Mouse (Mus musculus): ENCODE results near the gene Hsp90ab1. TPM values are rescaled to one million over a fixed set of nuclear protein-coding genes. Genes with fewer than 3 reads are reported as not detected.

Gene Hsp90ab1
- polyA plus RNA-seq, 1 experiment from 2014 or later, result 1,606 TPM

DNA sequence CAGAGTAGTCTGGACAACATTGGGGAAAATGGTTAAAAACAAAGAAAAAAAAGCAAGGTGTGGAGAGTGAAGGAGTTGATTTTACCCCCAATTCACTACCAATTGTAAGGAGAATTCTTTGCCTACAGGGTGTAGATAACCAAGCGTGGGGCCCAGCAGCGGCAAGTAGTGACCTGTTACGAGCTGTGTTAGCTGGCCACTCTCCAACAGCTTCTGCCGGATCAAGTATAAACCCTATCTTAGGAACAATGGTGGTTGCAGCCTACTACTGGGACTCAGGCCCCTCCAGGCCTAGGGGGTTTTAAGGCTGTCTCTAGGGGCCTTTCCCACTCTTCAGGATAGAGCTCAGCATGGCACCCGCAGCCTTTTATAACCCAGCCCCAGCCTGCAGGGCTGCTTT, 5.2 kb upstream of the Hsp90ab1 start:
- peak overlapping the region; percentile 62 for H3K27ac ChIP-seq
- 54% methylated on average over 5 of the region's 5 CpGs for WGBS
- no peak for ATAC-seq (ENCODE audit: insufficient number of reproducible peaks, insufficient read depth, low FRiP score, low TSS enrichment, low read depth)

DNA sequence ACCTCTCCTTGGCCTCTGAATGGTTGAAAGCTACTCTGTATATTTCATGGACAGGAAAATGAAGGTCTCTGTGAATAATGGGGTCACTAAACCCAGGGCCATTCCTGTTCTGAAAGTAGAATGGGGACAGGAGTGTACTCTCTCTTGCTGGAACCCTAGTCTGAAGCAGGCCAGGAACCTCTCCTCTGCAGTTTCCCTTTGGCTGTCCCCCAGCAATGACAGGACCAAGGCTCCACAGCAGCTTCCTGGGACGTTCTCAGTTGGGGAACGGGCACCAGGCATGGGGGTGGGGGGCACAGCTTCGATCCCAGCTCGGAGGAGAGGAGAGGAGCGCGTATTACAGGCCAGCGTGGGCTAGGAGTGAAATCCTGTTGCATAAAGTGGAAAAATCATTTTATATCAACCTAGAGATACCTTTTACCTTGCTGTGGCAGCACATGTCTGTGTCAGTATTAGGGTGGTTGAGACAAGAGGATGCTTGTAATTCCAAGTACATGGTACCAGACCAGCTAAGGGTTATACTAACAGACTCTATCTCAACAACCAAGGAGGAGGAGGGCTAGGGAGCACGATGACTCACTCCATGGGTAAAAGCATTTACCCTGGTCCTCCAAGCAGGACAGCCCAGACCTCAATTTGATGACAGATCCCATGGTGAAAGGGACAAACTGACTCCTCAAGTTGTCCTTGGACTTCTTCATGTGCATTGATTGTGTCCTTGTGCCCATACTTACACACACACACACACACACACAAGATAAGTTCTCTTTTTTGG, 2.2 kb upstream of the Hsp90ab1 start:
- Histone ChIP-seq H3K9ac (no peak overlapping the region), H3K4me1 (peaks cover 25% of the 10 kb centered on the region), H3K27ac (peak overlapping the region; percentile 98; the same call in 1 of the 2 replicates), H3K4me3 (no peak overlapping the region), H3K27me3 (no peaks in the 10 kb centered on the region), H3K4me2 (no peak overlapping the region), H3K9me3 (no peaks in the 10 kb centered on the region), H3K36me3 (peaks cover 16% of the 10 kb centered on the region)
- ATAC-seq (ENCODE audit: insufficient number of reproducible peaks, insufficient read depth, low FRiP score, low TSS enrichment, low read depth), result no peak
- 87% methylated on average over 8 of the region's 8 CpGs for WGBS

More for the DNA sequence above, 5.2 kb upstream of the Hsp90ab1 start:
- H3K27me3 ChIP-seq, result no peaks in the 10 kb centered on the region
- no peak overlapping the region for H3K4me3 ChIP-seq
- H3K4me1 ChIP-seq, result peaks cover 19% of the 10 kb centered on the region
- no peaks in the 10 kb centered on the region for H3K36me3 ChIP-seq
- H3K9me3 ChIP-seq, result no peaks in the 10 kb centered on the region
- H3K4me2 ChIP-seq, result no peak overlapping the region
- no peak overlapping the region for H3K9ac ChIP-seq

DNA sequence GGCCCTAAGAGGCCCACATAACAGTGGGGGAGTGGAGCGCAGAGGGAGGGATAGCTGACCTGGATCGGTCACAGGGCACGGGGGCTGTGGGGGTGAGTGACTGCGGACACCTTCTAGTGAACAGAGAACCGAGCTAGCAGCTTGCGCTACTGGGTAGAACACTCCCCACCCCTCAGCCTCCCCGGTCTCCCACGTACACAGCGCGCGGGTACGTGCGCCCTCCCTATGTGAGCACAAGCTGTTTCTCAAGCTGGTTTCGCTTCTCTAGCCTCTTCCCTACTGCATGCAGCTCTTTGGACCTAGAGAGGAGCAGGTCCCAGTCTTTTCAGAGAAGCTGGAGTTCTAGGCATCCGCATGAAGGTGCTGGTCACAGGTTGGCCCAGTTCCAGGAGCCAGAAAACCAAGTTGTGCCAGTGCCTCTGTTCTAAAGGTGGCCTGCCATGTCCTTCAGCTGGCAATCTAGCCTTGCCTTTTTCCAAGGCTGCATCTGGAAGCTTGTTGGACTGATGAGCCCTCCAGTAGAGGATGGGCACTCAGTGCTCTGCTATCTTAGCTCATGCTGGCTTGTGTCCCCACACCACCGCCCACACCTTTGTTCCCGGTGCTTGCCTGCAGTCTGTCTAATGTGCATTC, 1.2 kb upstream of the Hsp90ab1 start:
- Histone ChIP-seq H3K36me3 (peaks cover 27% of the 10 kb centered on the region), H3K27me3 (no peaks in the 10 kb centered on the region), H3K4me2 (peak overlapping the region; percentile 82), H3K4me1 (peaks cover 28% of the 10 kb centered on the region), H3K9ac (peak overlapping the region; percentile 100), H3K9me3 (no peaks in the 10 kb centered on the region), H3K4me3 (peak overlapping the region; percentile 99), H3K27ac (peak overlapping the region; percentile 98)
- peak; percentile 39 for ATAC-seq (ENCODE audit: insufficient number of reproducible peaks, insufficient read depth, low FRiP score, low TSS enrichment, low read depth)
- WGBS, result 3% methylated on average over 17 of the region's 17 CpGs

DNA sequence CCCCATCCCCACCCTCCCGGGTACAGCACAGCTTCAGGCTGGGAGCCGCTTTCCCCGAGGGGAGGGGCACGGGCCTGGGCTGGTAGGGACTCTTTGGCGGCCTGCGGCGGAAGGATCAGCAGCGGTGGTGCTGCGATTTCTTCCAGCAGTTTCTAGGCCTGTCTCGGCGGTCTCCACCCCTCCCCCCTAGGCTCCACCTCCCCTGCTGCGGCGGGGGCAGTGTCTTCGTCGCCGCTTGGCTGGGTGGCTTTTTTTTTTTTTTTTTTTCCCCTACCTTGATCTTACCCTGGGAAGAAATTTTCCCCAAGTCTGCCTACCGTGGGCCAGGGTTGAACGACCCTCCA, 681 bp upstream of the Hsp90ab1 start:
- H3K4me3 ChIP-seq, result peak overlapping the region; percentile 99
- H3K27me3 ChIP-seq, result no peaks in the 10 kb centered on the region
- under 1% methylated on average over 18 of the region's 18 CpGs for WGBS
- peak; percentile 54 for ATAC-seq (ENCODE audit: insufficient number of reproducible peaks, insufficient read depth, low FRiP score, low TSS enrichment, low read depth)
- peak overlapping the region; percentile 98 for H3K27ac ChIP-seq
- no peaks in the 10 kb centered on the region for H3K9me3 ChIP-seq
- H3K9ac ChIP-seq, result peak overlapping the region; percentile 100
- H3K36me3 ChIP-seq, result peaks cover 32% of the 10 kb centered on the region
- peak overlapping the region; percentile 82 for H3K4me2 ChIP-seq
- peaks cover 28% of the 10 kb centered on the region for H3K4me1 ChIP-seq

DNA sequence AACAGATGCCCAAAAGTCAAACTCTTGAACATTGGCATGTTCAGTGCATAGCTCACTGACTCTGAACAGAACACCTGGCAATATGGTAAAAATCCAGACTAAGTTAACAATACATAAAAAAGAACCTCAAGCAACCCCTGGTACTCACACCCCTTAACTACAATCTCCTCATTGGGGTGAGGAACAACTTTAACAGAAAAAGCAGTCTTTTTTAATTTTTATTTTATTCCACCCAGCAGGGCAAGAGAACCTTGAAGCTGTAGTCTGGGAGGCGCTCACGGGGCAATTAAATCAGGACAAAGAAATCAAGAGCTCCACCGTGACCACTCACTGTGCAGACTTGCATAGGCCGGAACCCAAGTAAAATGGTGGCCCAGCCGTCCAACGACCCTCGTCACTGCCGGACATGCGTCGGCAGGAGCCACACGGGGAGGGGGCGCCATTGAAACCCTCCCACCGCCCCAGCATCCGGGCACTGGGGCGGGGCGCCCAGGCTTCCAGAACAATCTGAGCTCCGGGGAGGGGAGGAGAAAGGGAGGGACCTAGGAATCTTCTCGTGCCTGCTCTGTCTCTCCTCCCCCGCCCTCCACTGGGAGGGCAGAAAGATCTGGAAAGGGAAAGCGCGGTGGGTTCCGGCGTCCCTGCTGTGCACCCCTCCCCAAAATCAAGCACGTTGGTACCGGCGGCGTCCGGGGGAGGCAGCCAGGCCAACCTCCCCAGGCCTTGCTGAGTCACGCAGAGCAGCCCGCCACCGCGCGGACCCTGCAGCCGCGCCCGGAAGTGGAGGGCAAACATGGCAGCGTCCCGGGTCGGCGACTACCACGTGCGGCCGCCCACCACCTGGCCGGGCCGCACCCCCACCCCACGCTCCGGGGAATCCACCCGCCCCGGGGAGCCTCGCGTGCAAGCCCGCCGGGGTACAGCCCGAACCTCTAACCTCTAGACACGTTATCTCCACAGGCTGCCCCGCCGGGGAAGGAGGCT, 676 bp downstream of the Hsp90ab1 start:
- no peaks in the 10 kb centered on the region for H3K9me3 ChIP-seq
- peaks cover 30% of the 10 kb centered on the region for H3K4me1 ChIP-seq
- ATAC-seq (ENCODE audit: insufficient number of reproducible peaks, insufficient read depth, low FRiP score, low TSS enrichment, low read depth), result peak; percentile 48
- under 1% methylated on average over 57 of the region's 57 CpGs for WGBS
- peak overlapping the region; percentile 98 for H3K27ac ChIP-seq
- H3K4me3 ChIP-seq, result peak overlapping the region; percentile 99
- no peaks in the 10 kb centered on the region for H3K27me3 ChIP-seq
- H3K4me2 ChIP-seq, result peak overlapping the region; percentile 82
- H3K9ac ChIP-seq, result peak overlapping the region; percentile 100
- peaks cover 46% of the 10 kb centered on the region for H3K36me3 ChIP-seq

DNA sequence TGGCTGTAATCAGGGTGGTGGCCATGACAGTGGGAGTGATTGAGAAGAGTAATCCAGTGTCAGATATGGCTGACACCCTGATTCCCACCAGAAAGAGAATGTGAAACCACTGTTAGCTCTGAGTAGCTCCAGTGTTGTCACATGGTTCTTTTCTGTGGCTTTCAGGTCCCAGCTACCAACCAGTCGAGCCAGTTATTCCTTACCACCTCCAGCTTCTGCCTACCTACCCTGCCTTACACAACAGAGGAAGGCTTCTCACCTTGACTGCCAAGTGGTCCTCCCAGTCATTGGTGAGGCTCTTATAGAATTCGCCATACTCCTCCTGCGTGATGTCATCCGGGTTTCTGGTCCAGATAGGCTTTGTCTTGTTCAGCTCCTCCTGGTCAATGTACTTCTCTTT, 3.1 kb downstream of the Hsp90ab1 start:
- no peak for ATAC-seq (ENCODE audit: insufficient number of reproducible peaks, insufficient read depth, low FRiP score, low TSS enrichment, low read depth)
- Histone ChIP-seq H3K9me3 (no peaks in the 10 kb centered on the region), H3K4me2 (no peak overlapping the region), H3K27ac (no peak overlapping the region), H3K27me3 (no peaks in the 10 kb centered on the region), H3K4me1 (peaks cover 51% of the 10 kb centered on the region), H3K36me3 (peaks cover 69% of the 10 kb centered on the region), H3K4me3 (peak overlapping the region; percentile 3; the same call in 1 of the 2 replicates), H3K9ac (peak overlapping the region; percentile 22; the same call in 1 of the 2 replicates)
- 81% methylated on average over 4 of the region's 4 CpGs for WGBS

DNA sequence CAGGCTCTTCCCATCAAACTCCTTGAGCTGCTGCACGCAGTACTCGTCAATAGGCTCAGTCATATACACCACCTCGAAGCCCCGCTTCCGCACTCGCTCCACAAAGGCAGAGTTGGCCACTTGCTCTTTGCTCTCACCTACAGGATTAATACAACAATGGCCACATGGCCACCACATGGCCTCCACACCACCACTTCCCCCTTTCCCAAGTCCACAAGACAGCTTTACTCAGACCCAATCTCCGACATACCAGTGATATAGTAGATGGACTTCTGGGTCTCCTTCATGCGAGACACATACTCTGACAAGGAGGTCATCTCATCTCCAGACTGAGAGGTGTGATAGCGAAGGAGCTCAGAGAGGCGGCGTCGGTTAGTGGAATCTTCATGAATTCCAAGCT, 4.1 kb downstream of the Hsp90ab1 start:
- H3K4me3 ChIP-seq, result no peak overlapping the region
- H3K4me1 ChIP-seq, result peaks cover 49% of the 10 kb centered on the region
- WGBS, result 83% methylated on average over 12 of the region's 12 CpGs
- H3K9ac ChIP-seq, result no peak overlapping the region
- ATAC-seq (ENCODE audit: insufficient number of reproducible peaks, insufficient read depth, low FRiP score, low TSS enrichment, low read depth), result no peak
- no peaks in the 10 kb centered on the region for H3K27me3 ChIP-seq
- H3K4me2 ChIP-seq, result no peak overlapping the region
- H3K36me3 ChIP-seq, result peaks cover 70% of the 10 kb centered on the region
- no peaks in the 10 kb centered on the region for H3K9me3 ChIP-seq
- no peak overlapping the region for H3K27ac ChIP-seq

DNA sequence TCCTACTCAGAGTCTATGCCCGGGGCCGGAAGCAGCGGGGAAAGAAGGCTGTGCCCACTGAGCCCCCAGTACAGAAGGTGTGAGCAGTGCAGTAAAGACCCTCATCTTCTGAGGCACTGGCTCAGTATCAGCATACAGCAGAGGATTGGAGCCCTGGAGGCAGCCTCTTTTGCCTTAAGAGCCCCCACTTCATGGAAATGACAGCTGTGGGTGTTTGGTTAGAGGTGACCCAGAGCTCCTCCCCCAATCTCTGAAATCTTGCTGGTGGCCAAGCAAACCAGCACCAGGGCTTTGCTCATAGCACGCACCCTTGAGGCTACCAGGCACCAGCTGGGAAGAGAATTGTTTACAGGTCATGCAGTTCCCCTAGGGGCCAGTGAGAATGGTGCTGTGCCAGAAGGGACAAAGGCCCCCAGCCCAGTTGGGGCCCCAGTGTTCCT, 5.9 kb downstream of the Hsp90ab1 start:
- 31% methylated on average over 4 of the region's 4 CpGs for WGBS
- Histone ChIP-seq H3K4me3 (no peak overlapping the region), H3K4me1 (peaks cover 52% of the 10 kb centered on the region), H3K9ac (0 out of 2 replicates have a peak overlapping the region, but pooled peaks have one; percentile 27), H3K36me3 (peaks cover 70% of the 10 kb centered on the region), H3K27ac (no peak overlapping the region), H3K27me3 (no peaks in the 10 kb centered on the region), H3K4me2 (no peak overlapping the region), H3K9me3 (no peaks in the 10 kb centered on the region)
- ATAC-seq (ENCODE audit: insufficient number of reproducible peaks, insufficient read depth, low FRiP score, low TSS enrichment, low read depth), result no peak

DNA sequence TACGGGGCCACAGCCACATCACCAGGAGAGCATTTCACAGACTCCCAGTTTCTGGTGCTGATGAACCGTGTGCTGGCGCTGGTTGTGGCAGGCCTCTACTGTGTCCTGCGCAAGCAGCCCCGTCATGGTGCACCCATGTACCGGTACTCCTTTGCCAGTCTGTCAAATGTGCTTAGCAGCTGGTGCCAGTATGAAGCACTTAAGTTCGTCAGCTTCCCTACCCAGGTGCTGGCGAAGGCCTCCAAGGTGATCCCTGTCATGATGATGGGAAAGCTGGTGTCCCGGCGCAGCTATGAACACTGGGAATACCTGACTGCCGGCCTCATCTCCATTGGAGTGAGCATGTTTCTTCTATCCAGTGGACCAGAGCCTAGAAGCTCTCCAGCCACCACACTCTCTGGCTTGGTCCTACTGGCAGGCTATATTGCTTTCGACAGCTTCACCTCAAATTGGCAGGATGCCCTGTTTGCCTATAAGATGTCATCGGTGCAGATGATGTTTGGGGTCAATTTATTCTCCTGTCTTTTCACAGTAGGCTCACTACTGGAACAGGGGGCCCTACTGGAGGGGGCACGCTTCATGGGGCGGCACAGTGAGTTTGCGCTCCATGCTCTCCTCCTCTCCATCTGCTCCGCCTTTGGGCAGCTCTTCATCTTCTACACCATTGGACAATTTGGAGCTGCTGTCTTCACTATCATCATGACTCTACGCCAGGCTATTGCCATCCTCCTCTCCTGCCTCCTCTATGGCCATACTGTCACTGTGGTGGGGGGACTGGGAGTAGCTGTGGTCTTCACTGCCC, 6.5 kb downstream of the Hsp90ab1 start:
- H3K27ac ChIP-seq, result 0 out of 2 replicates have a peak overlapping the region, but pooled peaks have one; percentile 34
- no peaks in the 10 kb centered on the region for H3K27me3 ChIP-seq
- peak overlapping the region; percentile 27; the same call in 1 of the 2 replicates for H3K9ac ChIP-seq
- H3K4me1 ChIP-seq, result peaks cover 48% of the 10 kb centered on the region
- no peak overlapping the region for H3K4me2 ChIP-seq
- no peak overlapping the region for H3K4me3 ChIP-seq
- no peak for ATAC-seq (ENCODE audit: insufficient number of reproducible peaks, insufficient read depth, low FRiP score, low TSS enrichment, low read depth)
- no peaks in the 10 kb centered on the region for H3K9me3 ChIP-seq
- H3K36me3 ChIP-seq, result peaks cover 66% of the 10 kb centered on the region
- 65% methylated on average over 18 of the region's 18 CpGs for WGBS

DNA sequence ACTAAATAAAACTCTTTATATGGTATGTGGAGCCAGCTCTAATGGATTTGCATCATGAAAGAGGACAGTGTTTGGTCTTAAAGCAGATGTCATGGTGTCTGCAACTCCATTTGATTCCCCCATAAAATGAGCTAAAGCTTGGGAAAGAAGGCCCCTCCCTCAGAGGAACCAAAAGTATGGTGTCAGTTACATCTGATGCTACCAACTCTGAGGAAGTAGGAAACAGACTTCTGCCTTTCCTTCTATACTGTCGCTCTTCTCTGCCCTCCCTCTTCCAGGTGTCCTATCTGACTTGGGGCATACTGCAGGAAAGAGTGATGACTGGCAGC, 7.1 kb downstream of the Hsp90ab1 start:
- WGBS, result 74% methylated on average over 1 of the region's 1 CpGs
- no peak overlapping the region for H3K4me2 ChIP-seq
- H3K27ac ChIP-seq, result no peak overlapping the region
- H3K4me3 ChIP-seq, result no peak overlapping the region
- H3K36me3 ChIP-seq, result peaks cover 61% of the 10 kb centered on the region
- H3K9me3 ChIP-seq, result no peaks in the 10 kb centered on the region
- H3K4me1 ChIP-seq, result peaks cover 42% of the 10 kb centered on the region
- no peak for ATAC-seq (ENCODE audit: insufficient number of reproducible peaks, insufficient read depth, low FRiP score, low TSS enrichment, low read depth)
- no peak overlapping the region for H3K9ac ChIP-seq
- no peaks in the 10 kb centered on the region for H3K27me3 ChIP-seq

Measured in embryonic facial prominence, embryonic 13.5 days (tissue).